Mouse (Mus musculus) brain, adult 2 months (tissue): Measurements from ENCODE around the gene C1qa.
A peak's percentile ranks its signal among the peaks of the same experiment; 100 is the strongest.

Experiments
- DNase-seq: peaks from one replicate; pipeline ENCODE4 v3.0.0; 2011; ENCODE audit warnings: low read depth, low spot score

Gene C1qa

GRCm38 (mm10) chr4:136904767-136905539 lies 6.3 kb upstream of the C1qa start:
- no peak for DNase-seq

- peak; percentile 10 for DNase-seq
These were observed 551 bp upstream of the C1qa start for GRCm38 (mm10) chr4:136899154-136899553.

GRCm38 (mm10) chr4:136898084-136898598 lies 462 bp downstream of the C1qa start:
- DNase-seq = peak; percentile 16

DNA sequence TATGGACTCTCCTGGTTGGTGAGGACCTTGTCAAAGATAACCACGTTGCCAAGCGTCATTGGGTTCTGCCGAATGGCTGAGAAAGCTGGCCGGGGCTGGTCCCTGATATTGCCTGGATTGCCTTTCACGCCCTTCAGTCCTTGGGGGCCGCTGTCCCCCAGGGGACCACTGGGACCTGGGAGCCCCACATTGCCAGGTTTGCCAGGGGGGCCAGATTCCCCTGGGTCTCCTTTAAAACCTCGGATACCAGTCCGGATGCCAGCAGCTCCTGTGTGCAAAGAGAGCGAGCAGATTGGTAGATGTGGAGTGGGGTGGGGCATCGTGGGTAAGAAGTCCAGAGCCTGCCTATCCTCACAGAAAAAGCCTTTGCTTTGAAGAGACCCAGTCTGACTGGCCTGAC lies 2.1 kb downstream of the C1qa start:
- peak; percentile 8 for DNase-seq

DNA sequence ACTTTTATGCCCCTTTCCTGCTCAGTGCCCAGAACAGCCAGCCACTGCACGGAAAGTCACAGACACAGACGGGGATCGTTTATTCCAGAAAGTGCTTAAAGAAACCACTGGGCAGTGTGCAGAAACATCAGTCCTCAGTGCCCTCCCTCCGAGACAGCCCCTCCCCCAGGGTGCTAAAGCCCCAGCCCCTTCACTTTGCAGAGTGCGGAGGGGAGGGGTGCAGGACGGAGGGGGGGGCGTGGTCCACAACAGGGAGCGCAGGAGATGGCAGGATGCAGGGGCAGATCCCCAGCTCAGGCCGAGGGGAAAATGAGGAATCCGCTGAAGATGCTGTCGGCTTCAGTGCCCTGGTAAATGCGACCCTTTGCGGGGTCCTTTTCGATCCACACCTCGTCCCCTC lies 2.7 kb downstream of the C1qa start:
- DNase-seq = no peak

DNA sequence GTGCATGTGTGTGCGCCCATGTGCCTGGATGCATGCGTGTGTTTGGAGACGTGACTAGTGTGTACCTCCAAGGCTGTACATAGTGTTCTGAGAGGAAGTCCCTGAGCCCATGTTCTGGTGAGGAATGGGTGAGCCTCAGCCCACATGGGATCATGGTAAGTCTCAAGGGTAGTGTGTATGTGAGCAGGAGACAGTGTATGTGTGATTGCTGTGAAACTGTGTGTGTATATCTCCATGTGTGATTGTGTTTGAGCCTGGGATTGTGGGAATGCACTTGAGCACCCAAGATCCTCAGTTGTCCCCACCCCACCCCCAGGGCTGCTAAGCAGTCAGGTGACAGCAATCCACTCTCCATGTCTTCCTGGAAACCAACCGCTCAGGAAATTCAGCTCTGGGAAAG lies 3.8 kb downstream of the C1qa start:
- no peak for DNase-seq

- DNase-seq = peak; percentile 71
These were observed 4.7 kb downstream of the C1qa start for GRCm38 (mm10) chr4:136893691-136894543.

DNA sequence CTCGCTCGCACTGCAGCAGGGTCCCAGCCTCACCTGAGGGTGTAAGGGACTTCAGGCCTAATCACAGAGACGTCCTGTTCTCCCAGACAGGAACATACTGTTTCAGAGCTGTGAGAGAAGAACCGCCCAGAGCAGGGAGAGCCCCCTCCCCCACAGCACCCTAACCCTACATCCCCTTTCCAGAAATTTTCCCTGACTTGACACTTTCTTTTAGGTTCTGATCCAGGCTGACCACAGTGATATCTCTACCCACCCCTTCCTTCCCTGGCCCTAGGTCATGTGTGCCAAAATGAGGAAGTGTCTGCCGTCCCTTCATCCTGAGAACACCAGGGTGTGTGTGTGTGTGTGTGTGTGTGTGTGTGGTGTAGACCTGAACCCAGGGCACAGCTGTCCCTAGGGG lies 5.8 kb downstream of the C1qa start, which contains the start of gene C1qc:
TSS of gene C1qc (minus strand) at position 255 of the 400 bp plus-strand sequence.
- DNase-seq = peak; percentile 65

DNA sequence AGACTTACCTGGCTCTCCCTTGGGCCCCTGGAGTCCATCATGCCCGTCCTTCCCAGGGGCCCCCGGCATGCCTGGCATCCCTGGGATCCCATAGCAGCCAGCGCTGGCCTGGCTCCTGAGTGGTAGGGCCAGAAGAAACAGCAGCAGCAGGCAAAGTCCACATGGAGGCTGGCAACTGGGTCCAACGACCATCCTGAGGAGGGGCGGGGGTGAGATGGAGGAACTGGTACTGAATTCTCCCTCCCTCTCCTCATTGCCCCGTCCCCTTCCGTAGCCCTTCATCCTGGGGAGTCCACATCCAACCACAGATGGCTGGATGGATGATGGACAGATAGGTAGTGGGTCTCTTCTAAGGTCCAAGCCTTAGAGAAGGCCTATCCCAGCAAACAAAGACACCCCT lies 6.2 kb downstream of the C1qa start:
- no peak for DNase-seq

- DNase-seq = no peak
These were observed 7.5 kb downstream of the C1qa start for GRCm38 (mm10) chr4:136891115-136891514.

GRCm38 (mm10) chr4:136889981-136890380 lies 8.6 kb downstream of the C1qa start:
- DNase-seq = no peak

GRCm38 (mm10) chr4:136887714-136888113 lies 10.9 kb downstream of the C1qa start:
- no peak for DNase-seq

DNA sequence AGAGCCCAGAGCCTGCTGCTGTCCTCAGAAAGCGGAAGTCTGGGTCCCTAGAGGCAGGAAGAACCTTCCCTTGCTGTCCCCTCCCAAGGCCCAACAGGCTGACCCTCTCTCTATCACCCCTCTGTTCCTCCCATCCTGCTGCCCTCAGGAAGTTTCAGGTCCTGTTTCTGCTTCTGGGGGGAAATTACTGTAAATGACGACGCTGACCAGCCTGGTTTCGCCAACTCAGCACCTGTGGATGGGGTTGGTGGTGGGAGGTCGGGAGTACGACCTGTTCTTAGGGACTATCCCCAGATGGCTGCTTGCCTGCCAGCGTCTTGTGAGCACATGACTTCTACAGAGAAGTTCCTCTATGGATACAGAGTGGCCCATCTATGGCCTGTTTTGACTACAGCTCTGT lies 12.5 kb downstream of the C1qa start, which contains the start of gene C1qb:
TSS of gene C1qb (minus strand) at position 87 of the 400 bp plus-strand sequence.
- peak; percentile 61 for DNase-seq

DNA sequence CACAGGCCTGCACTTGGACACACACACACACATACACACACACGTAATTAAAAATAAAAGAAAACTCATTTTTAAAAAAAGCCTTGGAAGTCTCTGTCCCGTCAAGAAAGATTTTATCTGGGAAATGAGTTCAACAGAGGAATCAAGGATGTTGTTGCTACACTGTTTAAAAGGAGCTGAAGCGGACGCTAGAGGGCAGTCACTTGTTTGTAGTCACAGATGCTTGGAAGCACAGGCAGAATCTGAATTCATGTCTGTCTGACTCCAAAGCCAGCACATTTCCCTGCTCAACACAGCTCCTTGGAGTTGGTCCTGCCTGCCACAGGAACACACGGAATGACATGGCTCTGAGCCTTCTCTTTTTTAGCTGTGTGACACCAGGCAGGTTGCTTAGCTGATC lies 20.0 kb downstream of the C1qa start:
- peak; percentile 62 for DNase-seq

DNA sequence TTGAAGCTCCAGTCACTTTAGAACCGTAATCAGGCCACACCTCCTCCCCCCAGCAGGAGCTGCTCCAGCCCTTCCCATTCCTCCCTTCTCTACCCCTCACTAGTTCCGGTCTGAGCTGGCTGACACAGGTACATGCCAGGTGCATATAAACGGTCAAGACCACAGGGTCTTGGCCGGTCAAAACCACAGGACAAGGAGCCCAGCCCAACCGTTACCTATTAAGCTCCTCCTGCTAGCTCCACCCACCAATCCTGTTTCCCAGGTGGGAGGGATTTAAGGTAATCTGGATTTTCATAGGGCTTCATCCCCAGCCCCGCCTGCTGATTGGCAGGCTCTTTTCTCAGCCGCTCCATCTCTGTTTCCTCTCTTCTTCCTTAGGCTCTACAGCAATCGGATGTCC lies 20.4 kb downstream of the C1qa start:
- peak; percentile 68 for DNase-seq

GRCm38 (mm10) chr4:136876971-136877370 lies 21.6 kb downstream of the C1qa start:
- DNase-seq = peak; percentile 61

DNA sequence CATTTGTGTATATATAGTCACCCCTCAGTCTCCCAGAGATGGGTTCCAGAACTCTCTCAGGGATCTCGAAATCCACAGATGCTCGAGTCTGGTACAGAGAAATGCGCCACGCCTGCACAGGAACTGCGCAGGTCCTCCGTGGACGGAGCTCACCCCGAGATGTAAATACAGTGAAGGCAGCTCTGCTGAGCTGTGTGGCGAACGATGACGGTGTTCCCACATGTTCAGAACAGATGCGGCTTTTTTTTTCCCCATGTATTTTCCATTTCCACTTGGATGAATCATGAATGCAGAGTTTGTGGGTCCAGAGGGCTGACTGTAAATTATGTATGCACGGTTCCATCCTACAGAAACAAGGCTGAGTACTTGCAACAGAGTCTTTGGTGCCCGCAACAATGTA lies 23.6 kb downstream of the C1qa start:
- peak; percentile 47 for DNase-seq

- no peak for DNase-seq
These were observed 30.2 kb downstream of the C1qa start for GRCm38 (mm10) chr4:136868371-136868770.

DNA sequence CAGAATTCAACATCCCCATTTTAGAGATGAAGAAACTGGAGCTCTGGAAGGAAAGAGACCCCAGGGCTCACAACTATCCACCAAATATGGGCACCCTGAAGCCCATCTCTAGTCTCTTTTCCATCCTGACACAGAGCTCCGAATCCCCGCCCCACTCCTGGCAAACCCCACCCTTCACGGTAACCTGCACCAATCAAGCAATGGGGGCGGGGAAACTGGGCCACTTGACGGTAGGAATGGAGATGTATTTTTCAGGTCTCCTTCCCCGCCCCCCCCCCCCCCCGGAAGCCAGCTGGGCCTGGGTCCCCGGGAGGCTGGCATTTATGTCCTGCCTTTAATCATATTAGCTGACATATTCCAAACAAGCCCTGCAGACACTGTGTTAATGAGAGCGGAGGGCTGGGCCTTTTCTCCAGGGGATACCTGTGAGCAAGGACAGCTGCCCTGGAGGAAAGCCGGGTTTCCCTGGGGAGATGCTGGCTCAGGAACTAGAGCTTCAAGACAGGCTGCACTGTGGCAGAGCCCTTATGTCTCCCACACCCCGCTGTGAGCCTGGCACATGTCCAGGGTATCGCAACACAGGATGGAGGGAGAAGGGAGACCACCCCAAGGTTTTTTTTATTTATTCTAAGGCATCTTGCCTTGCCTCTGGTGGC lies 30.8 kb downstream of the C1qa start:
- DNase-seq = peak; percentile 10

DNA sequence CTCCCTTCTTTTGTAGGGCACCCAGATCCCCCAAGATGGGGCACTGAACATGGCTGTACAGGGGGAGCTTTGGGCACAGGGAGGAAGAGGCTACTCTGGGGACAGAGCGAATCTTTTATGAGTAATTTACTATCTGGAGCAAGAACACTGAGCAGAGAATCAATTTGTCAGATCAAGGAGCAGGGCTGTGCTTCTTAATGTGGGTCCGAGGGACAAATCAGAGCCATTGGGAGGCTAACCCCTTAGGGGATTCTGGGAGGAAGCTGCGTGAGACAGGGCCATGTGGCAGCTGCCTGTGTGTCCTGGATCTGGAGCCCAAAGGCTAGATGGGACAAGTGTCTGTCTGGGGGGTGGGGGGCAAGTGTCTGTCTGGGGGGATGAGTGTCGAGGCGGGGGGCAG lies 33.1 kb downstream of the C1qa start:
- DNase-seq = no peak

DNA sequence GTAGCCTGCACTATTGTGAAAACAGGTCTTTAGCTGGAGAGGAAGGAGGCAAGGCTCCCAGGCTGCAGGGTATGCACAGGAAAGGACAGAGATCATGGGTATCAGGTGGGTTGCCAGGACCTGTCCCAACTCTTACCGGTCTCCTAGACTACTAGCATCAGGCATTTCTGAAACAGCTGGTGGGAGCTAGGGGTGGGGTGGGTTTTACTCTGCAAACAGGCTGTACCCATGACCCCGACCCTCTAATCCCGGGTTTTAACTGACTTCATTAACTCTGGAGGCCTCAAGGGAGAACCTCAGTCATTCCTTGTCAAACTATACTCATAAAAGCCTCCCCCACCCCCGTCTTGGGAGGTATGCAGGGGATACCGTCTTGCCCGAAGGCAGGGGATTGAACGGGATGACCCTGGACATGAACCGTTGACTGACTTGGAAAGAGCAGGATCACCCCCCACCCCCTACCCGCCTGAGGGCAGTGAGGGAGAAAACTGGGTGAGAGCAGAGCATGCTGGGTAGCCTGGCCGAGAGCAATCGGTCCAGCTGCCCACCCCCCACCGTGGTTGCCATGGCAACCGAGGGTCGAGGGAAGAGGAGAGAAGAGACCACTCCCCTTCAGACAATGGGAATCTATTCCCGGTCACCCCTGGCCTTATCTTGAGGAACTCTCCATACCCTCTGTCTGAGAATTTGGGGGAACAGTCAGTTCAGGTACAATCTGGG lies 33.7 kb downstream of the C1qa start:
- no peak for DNase-seq
